Mouse (Mus musculus) 416B (cell line): ENCODE measurements around the gene Gjb4.

Experiments used
- DNase-seq: peaks from one replicate; pipeline ENCODE4 v3.0.0; 2011; ENCODE audit warnings: low read depth

Gene Gjb4

GRCm38 (mm10) chr4:127306915-127307314 is 47.0 kb downstream of the Gjb4 start:
- DNase-seq: no peak

DNA sequence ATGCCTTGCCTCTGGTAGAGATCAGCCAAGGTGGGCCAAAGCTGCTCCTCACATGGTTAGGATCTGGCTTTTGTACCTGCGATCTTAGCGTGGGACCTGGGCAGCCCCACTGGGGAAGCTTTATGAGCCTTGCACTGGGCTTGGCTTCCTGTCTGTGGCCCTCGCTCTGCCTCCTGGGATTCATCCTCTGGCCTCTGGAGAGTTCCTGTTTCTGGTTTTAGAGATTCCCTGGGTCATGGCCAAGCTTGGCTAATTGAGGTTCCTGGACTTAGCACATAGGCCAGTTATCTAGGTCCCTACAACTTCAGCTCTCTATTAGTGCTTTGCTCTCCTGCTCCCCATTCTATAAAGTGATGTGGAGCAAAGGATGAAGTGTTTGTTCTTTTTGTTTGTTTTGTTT is 50.1 kb downstream of the Gjb4 start:
- no peak for DNase-seq
